Mouse (Mus musculus) T-cell, adult 2 months (primary cell): ENCODE results near the gene Rnf213.

ENCODE experiments used
- DNase-seq: peaks from one replicate; pipeline ENCODE4 v3.0.0; 2022; ENCODE audit warnings: low spot score

Rnf213 gene

GRCm38 (mm10) chr11:119435880-119436872 is 43.3 kb downstream of the Rnf213 start:
- DNase-seq = no peak

- DNase-seq = no peak
These were observed 45.9 kb downstream of the Rnf213 start for GRCm38 (mm10) chr11:119438776-119439175.

- DNase-seq = no peak
These were observed 49.3 kb downstream of the Rnf213 start for GRCm38 (mm10) chr11:119442199-119442598.

- no peak for DNase-seq
These were observed 50.5 kb downstream of the Rnf213 start for GRCm38 (mm10) chr11:119443442-119443841.

- no peak for DNase-seq
These were observed 63.2 kb downstream of the Rnf213 start for GRCm38 (mm10) chr11:119456097-119456496.

- no peak for DNase-seq
These were observed 85.0 kb downstream of the Rnf213 start for GRCm38 (mm10) chr11:119477876-119478275.

GRCm38 (mm10) chr11:119490861-119491689 is 98.2 kb downstream of the Rnf213 start, which contains the start of gene Endov:
Gene Endov, plus strand, starts transcription at chr11:119491347.
- DNase-seq = peak; percentile 96

- no peak for DNase-seq
These were observed 98.8 kb downstream of the Rnf213 start for GRCm38 (mm10) chr11:119491690-119492087.

- no peak for DNase-seq
These were observed 99.9 kb downstream of the Rnf213 start for GRCm38 (mm10) chr11:119492830-119493229.

GRCm38 (mm10) chr11:119493516-119493915 is 100.6 kb downstream of the Rnf213 start:
- DNase-seq = no peak

GRCm38 (mm10) chr11:119496147-119496546 is 103.2 kb downstream of the Rnf213 start:
- no peak for DNase-seq

GRCm38 (mm10) chr11:119497451-119497850 is 104.6 kb downstream of the Rnf213 start:
- no peak for DNase-seq

GRCm38 (mm10) chr11:119499297-119499696 is 106.4 kb downstream of the Rnf213 start:
- no peak for DNase-seq

GRCm38 (mm10) chr11:119500011-119500410 is 107.1 kb downstream of the Rnf213 start:
- no peak for DNase-seq

GRCm38 (mm10) chr11:119503675-119504074 is 110.8 kb downstream of the Rnf213 start:
- peak; percentile 54 for DNase-seq

- DNase-seq = no peak
These were observed 113.5 kb downstream of the Rnf213 start for GRCm38 (mm10) chr11:119506386-119506785.

- no peak for DNase-seq
These were observed 114.9 kb downstream of the Rnf213 start for GRCm38 (mm10) chr11:119507772-119508171.

GRCm38 (mm10) chr11:119509165-119509776 is 116.4 kb downstream of the Rnf213 start:
- DNase-seq = no peak

GRCm38 (mm10) chr11:119513038-119513659 is 120.2 kb downstream of the Rnf213 start:
- DNase-seq = no peak

GRCm38 (mm10) chr11:119514108-119514860 is 121.4 kb downstream of the Rnf213 start:
- DNase-seq = no peak
